Mouse (Mus musculus) thymus, adult 18-20 months (tissue): Measurements from ENCODE around the gene Gm42791.

Experiments used
- DNase-seq, 2 experiments: peaks; one replicate each; pipeline ENCODE4 v3.0.0; 2022; ENCODE audit warnings: mixed read lengths in 2 of 2

The Gm42791 gene

DNA sequence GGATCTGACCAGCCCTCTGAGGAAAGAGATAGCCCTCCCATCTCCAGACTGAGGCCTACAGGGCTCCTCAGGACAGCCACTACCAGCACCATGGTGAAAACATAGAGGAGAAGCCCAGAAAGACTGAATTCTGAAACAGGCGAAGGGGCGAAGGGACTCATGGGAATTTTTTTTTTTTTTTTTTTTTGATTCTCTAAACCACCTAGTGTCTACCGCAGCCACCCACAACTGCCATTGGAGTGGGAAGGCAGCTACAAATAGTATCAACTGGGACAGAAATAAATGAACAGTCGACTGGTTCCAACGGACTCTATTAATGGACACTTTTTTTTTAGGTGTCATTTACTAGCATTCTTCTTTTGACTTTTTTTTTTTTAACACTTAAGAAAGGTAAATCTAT, 43.6 kb downstream of the Gm42791 start:
- DNase-seq: no peak

DNA sequence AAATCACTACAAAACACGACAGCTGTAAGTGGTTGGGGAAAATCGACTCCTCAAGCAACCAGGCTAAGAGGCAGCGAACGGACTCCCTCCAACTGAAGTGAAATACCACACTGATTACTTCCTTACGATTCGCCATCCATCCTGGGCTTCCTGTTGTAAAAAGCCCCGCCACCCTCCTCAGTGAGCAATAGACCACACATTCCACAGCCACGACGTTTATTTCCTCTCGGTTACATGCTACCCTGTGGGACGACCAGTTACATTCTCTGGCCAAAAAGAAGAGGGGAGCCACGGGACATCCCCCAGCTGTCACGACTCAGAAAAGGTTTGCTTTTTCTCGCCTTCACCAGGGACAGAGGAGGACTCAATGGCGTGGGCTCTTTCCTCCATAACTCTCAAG, 44.9 kb downstream of the Gm42791 start:
- no peak for DNase-seq

DNA sequence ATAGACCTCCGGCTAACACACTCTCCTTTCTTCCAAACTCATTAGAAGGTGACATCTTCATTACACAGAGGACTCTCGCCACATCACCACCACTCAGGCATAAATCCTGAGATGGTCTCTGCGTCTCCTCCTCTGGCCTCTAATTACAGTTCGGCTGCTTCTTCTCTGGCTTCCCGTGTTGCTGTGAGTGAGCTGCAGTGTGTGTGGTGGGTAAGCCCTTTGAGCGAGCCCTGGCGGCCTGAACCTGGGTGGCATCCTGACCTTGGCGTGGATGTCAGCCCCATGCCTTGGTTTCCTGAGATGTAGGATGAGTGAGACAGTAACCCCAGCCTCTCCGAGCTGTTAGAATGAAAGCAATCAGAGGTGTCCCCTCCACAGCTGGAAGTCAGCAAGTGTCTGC, 46.4 kb downstream of the Gm42791 start:
- no peak for DNase-seq

DNA sequence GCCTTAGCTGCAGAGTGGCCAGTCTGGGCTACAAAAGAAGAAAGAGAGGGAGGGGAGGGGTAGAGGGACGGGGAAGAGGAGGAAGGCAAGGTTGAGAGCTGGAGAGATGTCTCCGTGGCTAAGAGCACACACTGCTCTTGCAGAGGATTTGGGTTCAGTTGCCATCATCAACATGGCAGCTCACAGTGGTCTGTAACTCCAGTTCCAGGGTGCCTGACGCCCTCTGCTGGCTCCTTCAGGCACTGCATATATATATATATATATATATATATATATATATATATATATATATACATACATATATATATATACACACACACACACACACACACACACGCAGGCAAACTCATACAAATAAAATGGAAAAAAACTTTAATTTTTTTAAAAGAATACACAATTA, 47.5 kb downstream of the Gm42791 start:
- no peak for DNase-seq

DNA sequence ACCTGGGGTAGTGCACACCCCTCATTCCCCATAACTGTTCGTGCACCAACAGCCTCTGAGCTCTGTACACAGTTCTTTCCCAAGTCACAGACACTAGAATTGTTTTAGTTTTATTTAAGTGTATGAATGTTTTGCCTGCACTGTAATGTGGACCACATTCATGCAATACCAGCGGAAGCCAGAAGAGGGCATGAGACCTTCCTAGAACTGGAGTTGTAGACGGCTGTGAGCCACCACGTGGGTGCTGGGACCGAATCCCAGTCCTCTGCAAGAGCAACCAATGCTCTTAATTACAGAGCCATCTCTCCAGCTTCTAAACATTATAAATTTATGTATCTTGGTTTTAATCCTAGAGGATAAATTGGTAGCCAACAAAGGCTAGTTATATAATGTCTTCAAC, 48.2 kb downstream of the Gm42791 start:
- DNase-seq: no peak

DNA sequence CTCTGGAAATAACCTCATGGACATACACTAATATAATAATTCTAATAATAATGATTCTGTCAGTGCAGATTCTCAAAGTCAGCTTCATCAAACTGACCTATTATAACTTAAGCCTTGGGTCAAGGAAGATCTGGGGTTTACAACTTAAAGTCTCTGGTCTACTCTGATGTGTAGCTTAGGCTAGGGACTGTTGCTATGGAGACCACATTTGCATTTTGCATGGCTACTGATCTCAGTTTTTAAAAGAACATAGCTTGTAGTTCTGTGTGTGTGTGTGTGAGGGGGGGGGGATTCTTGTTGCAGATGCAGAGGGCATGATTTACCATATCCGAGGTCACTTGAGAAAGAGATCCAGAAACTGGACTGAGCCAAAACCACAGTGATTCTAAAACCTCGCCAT, 49.2 kb downstream of the Gm42791 start:
- DNase-seq: no peak

DNA sequence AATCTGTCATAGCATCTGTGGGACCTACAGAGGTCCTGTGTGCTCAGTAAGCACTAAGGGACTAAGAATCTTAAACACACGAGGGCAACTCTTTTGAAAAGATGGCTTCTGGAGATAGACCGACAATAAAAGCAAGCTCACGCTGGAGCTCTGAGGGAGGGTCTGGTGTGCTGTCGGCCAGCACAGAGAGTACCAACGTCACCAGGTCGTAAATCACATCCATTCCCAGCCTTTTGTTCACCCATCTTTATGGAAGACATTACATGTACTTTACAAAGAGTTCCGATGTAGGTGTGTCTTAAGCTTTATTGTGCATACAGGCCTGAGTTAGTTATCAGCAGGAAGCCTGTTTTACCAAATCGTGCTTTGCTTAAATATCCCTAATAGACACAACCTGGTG, 50.9 kb downstream of the Gm42791 start:
- no peak for DNase-seq

DNA sequence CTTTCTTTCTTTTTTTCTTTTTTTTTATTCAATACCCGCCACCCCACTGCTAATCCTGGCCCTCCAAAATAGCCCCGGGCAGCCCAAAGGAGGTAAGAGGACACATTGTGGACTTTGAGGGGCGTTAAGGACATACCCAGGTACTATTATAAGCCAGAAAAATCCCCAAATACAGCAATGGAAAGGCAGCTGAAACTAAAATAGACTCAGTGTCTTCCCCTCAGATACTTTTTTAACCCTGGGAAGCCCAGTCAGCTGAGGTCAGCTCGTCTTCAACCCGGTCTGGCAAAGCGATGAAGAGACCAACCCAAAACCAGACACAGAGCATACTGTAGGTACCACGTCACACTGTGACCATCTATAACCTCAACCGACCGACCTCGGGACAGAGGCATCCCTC, 51.5 kb downstream of the Gm42791 start:
- DNase-seq: no peak

DNA sequence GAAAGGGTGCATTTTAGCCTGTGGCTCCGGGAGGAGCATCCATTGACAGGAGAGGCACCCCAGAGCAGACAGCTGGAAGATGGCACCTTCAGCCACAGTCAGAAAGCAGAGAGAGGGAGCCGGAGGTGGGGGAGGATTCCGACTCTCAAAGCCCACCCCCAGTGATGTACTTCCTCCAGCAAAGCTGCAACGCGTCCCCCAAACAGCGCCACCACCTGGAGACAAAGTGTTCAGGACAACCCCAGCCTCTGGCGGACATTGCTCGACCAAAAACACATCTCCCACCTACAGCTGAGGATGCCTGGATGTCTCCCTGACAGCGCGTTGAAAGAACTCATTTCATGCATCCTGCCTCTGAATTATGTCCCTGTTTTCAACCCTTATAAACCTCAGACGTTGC, 52.0 kb downstream of the Gm42791 start:
- no peak for DNase-seq

DNA sequence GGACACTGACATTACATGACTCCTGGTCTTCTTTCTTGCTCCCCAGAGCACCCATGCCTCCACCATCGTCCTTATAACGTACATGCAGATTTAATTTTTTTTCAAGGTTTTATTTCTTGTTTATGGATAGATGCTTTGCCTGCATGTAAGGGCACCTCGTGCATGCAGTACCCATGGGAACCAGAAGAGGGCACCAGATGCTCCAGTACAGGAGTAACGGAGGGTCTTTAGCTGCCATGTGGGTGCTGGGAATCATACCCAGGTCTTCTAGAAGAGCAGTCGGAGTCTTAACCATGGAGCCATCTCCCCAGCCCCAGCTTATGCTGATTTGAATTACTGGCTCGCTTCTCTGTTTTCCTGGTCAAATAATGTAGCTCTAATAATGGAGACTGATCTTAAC, 52.6 kb downstream of the Gm42791 start:
- no peak for DNase-seq

DNA sequence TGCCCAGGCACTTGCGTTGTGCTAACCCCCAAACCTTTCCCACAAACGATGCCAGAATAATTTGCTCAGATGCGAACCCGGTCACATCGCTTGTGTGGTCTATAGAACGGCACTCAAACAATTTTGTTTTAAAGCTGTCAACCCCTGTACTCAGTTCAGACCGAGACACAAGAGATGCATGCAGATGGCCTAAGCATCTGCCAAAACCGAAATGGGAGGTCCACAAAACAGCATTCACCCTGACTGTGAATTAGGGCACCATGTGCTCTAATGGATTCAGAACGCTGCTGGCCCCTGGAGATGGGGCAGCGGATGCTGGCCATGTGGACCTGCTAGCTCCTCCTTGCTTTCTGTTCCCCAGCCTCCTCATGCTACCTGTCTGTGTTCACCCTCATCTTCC, 53.1 kb downstream of the Gm42791 start:
- DNase-seq: no peak

DNA sequence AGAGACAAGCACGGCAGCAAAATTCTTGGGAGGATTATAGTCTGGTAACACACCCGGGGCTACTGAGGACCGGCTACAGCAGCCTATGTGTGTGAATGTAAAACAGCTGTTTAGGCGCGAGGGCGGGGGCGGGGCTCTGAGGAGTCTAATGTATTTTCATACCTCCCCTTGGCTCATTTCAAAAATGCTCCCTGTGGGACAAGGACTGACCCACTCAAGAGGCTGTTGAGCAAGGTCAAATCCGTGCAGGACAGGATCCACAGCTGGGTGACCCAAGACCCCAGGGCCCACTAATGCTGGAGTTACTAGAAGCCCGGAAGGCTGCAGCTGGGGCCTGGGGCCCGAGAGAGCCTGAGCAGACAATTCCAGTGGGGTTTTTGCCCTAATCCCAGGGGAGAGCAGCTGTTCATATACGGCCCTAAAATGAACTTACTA, 55.0 kb downstream of the Gm42791 start:
- DNase-seq: no peak

DNA sequence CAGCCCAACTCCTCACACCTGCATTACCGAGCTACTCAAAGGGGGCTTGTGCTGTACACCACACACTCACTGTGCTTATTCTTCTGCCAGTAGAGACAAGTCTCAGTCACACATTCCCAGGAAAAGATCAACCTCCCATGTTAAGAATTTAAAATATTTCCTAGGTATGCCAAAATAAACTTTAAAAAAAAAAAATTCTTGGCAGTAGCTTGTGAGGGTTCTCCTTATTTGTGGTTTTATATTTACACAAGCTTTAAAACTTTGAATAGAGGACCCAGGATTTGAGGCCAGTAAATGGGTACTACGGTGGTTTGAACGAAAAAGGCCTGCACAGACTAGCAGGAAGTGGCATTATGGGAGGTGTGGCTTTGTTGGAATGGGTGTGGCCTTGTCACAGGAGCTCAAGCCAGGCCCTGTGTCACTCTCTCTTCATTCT, 58.4 kb downstream of the Gm42791 start:
- DNase-seq: no peak

DNA sequence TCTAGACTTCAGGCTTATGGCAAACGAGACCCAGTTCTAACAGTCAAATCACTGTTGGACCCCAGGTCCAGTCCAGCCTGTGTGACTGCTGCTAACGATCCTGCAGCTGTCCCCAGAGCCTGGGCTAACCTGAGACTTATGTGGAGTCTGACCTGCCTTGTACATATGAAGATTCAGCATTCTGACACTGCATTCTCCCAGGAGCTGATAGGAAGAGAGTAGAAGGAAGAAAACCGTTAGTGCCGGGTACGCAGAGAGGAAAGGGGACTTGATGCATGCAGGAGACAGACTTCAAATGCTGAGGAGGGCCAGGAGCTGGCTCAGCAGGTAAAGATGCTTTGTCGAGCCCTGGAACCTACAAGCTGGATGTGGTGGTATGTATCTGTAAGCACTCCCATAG, 59.1 kb downstream of the Gm42791 start:
- DNase-seq: no peak

DNA sequence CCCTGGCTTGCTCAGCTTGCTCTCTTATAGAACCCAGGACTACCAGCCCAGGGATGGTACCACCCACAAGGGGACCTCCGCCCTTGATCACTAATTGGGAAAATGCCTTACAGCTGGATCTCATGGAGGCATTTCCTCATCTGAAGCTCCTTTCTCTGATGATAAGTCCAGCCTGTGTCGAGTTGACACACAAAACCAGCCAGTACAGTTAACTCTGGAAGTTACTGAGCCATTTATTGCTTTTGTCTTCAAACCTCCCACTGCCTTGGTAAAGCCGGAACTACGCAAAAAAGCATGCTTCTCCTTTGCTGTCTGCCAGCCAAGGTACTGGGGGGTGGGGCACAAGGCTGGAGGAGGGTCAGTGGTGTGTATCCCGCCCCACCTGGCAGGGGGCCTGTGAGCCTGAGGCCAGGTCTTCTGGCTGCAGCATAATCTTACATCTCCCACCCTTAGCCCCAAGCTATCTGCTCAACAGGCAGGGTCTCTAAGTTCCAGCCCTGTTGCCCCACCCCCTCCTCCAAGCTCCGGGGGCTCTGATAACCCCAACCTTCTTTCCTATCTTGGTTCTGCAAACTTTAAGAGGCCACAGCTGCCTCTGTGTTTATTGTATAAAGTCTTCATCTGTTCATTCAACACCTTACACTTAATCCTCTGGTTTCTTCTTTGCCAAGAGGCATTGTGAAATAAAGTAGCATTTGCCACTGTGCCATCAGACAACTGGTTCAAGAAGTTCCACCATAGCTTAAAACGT, 59.7 kb downstream of the Gm42791 start:
- DNase-seq: no peak

DNA sequence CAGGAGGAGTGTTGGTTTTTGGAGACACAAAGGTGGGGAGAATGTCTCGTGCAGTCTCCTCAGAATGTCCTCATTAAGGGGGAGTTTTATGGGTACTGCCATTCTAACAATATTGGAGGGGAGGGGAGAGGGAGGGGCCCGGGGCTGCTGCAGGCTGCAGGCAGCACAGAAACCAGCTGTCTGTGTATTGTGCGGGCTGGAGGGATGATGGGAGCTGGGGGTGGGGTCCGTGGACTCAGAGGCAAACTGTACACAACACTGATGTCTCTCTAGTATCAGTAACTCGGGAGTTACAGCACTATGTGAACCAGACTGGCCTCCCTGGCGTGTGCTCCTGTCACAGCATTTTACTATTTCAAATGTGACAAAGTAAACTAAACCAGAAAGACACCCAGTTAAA, 60.5 kb downstream of the Gm42791 start:
- DNase-seq: no peak

DNA sequence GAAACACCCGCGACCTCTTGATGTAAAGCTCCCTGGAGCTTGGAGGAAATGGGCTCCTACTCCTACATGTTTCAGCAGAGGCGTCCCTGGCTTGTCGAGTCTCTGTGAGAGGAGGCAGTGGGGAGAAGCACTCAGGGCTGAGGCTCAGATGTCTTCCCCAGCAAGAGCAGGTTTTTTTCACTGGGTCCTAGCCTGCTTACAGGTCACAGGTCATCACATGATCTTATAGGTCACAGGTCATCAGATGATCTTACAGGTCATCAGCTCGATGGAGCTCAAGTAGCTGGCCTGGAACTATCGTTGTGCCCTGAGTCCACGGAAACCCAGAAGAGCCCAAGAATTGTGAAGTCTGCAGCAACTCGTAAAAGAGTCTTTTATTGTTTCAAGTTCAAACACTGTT, 61.2 kb downstream of the Gm42791 start:
- no peak for DNase-seq

DNA sequence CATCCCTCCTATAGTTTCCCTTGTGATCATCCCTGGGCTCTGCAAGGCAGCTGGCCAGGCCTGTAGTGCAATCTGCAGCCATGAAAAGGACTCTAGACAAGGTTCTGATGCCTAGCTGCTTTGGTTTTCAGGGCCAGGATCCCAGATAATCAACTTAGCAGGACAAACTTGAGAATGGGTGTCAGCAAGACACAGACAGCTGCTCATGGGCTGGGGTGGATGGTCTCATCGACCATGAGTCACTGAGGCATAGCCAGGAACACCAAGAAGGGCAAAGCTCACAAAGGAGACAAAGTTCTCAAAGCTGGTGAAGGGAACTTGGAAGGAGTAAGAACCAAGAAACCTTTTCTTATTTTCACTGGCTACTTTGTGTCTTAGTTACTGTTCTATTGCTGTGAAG, 63.6 kb downstream of the Gm42791 start:
- DNase-seq: no peak

DNA sequence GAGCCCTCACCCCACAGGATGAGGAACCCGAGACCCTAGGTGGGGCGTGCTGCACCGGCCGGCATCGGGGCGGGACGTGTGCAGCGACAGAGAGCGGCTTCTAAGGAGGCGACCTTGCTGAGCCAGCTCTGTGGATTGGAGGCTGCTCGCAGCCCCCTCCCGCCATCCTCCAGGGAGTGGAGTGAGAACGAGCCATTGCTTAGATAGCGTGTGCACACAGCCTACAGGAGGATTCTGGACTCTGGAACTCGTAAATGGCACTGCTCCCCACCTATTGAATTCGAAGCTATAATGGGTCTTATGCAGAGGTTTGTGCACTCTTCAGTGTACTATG, 65.9 kb downstream of the Gm42791 start, which contains the start of gene Katnal1:
Katnal1 (minus strand) TSS at position 205 of the 334 bp plus-strand sequence.
- no peak for DNase-seq

DNA sequence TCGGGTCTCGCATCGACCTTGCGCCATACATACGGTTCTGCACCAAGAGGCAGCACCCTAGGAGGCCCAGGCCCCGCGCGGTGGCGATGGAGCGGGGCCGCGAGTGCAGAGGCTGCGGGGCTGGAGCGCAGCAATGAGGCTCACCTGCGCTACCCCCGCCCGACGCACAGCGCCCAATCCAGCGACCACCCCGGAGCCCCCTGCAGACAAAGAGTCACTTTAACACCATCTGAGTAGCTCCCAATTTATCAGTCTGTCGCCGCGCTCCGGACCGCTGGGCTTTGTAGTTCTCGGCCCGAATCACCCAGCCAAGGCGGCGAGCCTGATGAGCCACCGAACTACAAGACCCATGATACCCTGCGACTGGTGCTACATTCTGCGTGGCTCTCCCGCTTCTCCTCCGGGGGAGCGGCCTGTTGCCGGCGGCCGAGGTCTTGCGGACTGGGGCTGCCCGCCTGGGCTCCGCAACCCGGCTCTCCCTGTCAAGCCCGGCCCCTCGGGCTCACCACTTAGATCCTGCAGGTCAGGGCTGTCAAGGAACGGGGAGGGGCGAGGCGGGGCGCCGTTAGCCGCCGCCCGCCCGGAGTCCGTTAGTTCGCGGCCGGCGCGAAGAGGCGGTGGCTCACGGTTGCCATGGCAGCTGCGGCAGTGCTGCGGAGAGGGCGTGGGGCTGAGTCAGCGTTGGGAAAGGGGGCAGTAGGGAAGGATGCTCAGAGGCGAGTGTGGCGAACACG, 66.4 kb downstream of the Gm42791 start:
- peak; percentile 82 to 87 for DNase-seq

DNA sequence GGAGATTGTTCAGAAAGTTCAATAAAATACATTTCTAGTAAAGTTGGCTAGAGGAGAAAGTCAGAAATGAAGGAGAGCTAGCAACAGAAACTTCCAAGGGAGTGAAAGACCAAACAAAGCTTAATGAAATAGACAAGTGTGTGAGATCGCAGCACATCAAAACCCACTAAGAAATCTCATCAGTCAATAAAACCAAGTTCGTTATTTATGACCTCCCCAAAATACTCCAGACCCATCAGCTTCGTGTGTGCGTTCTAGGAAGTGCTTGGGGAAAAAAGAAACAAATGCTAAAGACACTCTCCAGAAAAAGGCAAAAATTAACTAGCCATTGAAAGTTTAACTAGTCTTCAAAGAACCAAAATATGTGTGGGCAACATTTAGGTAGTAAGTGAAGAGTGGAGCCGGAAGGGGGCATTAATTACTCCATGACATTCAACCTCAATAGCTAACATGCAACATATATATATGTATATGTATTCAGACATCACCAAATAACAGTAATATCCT, 67.2 kb downstream of the Gm42791 start:
- DNase-seq: no peak

DNA sequence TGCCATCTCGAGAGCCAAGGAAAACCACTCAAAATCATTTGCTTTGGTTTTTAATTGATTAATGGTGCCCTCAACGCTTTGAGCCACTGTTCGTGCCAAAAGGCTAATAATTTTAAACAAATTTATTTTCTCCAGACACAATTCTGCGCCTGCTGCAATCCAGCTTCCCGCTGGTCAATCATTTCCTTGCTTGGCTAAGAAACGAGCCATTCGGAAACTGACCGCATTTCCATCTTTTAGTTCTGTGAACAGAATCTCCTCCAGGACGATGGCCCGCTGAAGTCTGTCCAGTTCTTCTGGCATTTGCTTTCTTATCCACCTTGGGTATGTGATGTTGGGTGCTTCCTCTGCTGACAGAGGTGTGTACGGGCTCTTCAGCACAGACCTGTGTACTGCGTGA, 70.4 kb downstream of the Gm42791 start:
- DNase-seq: no peak

DNA sequence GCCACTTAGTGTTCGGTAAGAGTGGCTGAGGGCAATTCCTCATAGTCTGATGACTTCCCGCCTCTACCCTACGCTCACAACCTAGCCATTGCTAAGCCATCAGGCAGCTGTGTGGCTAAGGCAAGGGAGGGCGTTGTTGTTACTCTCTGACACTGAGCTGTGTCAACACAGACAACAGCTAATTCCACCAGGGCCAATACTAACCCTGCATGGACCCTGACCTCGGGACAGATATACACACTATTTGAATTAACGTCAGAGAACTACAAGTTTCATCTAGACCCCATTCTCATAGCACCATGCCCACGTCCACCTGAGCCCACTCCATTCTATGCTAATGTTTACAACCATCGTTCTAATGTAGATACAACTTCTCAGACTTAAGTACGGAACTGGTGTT, 70.9 kb downstream of the Gm42791 start:
- DNase-seq: no peak

DNA sequence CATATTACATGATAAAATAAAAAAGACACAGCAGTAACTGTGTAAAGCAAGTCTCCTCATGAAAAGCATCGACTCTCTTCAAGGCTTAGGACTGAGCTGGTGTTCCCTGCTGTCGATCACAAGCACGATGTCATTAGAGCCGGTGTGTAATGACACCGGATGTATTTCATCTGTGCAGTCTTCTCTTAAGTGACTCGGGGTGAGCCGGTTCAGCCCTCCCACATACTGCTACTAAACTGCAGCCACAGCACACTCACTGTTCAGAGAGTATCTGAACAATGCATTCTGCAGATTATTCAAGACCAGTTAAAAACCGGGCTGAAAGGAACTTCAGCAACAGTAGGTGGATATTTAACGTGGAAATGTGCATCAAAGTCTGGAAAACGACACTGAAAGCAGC, 71.5 kb downstream of the Gm42791 start:
- no peak for DNase-seq
